ENCODE assay signal across 14 mouse cellular contexts in genomic region chr19:6955424-6955823, GRCm38 (mm10). TPM values are rescaled to one million over a fixed set of nuclear protein-coding genes. Genes with fewer than 3 reads are reported as not detected.
DNase-seq lines count a peak whose midpoint lies in the region; ATAC-seq lines count a peak whose summit lies in the region.
"Had no signal": no experiment of that assay in that cellular context is flagged by ENCODE, and none has a peak within 500 bp of the region (broad histone marks: within the 10 kb centered on the region; RNA-seq: fewer than 3 reads in every experiment).

No protein-coding gene starts in this region.

- H3K9me3 ChIP-seq in midbrain, embryonic 10.5 days (replicated peaks), result no peaks in the 10 kb centered on the region
- no peaks in the 10 kb centered on the region for H3K9me3 ChIP-seq in midbrain, embryonic 11.5 days (ENCODE audit: control insufficient read depth, low read length)
- no peaks in the 10 kb centered on the region for H3K9me3 ChIP-seq in heart, embryonic 16.5 days (replicated peaks; ENCODE audit: control insufficient read depth, low read length)
- H3K9me3 ChIP-seq: embryonic facial prominence, embryonic 13.5 days; liver, embryonic 13.5 days had no signal

- intact Hi-C loops in heart, postnatal 25 days (cut with DNase I), result loop anchor here (2.0 kb wide), 1 partner anchor 13 kb away; no protein-coding TSS in a partner anchor

- no peak overlapping the region for H3K9ac ChIP-seq in midbrain, embryonic 11.5 days (ENCODE audit: low read length)
- H3K9ac ChIP-seq in heart, embryonic 16.5 days (ENCODE audit: low read length), result peak overlapping the region; percentile 41; the same call in 1 of the 2 replicates
- H3K9ac ChIP-seq: embryonic facial prominence, embryonic 13.5 days; liver, embryonic 13.5 days had no signal

- H3K36me3 ChIP-seq in midbrain, embryonic 10.5 days, result peaks cover 62% of the 10 kb centered on the region
- no peaks in the 10 kb centered on the region for H3K36me3 ChIP-seq in midbrain, embryonic 11.5 days (ENCODE audit: control insufficient read depth, insufficient read depth, low read length)
- H3K36me3 ChIP-seq in heart, embryonic 16.5 days (ENCODE audit: control insufficient read depth, insufficient read depth), result peaks cover 30% of the 10 kb centered on the region

- no peaks in the 10 kb centered on the region for H3K27me3 ChIP-seq in midbrain, embryonic 10.5 days (ENCODE audit: low read depth, poor library complexity, severe bottlenecking)
- H3K27me3 ChIP-seq in midbrain, embryonic 11.5 days (ENCODE audit: control insufficient read depth, insufficient read depth, low read length), result no peaks in the 10 kb centered on the region
- H3K27me3 ChIP-seq in heart, embryonic 16.5 days (ENCODE audit: control insufficient read depth, insufficient read depth, low read length), result no peaks in the 10 kb centered on the region
- H3K27me3 ChIP-seq: embryonic facial prominence, embryonic 13.5 days; liver, embryonic 13.5 days had no signal

- peaks cover 20% of the 10 kb centered on the region for H3K4me1 ChIP-seq in midbrain, embryonic 10.5 days
- H3K4me1 ChIP-seq in midbrain, embryonic 11.5 days (ENCODE audit: control insufficient read depth, insufficient read depth, low read length), result peaks cover 11% of the 10 kb centered on the region
- peaks cover 37% of the 10 kb centered on the region for H3K4me1 ChIP-seq in heart, embryonic 16.5 days (ENCODE audit: control insufficient read depth, insufficient read depth, low read length)

- no peak for ATAC-seq in midbrain, embryonic 11.5 days (ENCODE audit: low FRiP score)
- ATAC-seq in heart, embryonic 16.5 days (replicated peaks; ENCODE audit: extremely low read depth, insufficient read depth, low FRiP score), result peak; percentile 8; the same call in 1 of the 2 replicates

- H3K27ac ChIP-seq in midbrain, embryonic 10.5 days (replicated peaks), result 0 out of 2 replicates have a peak overlapping the region, but pooled peaks have one; percentile 4
- H3K27ac ChIP-seq in midbrain, embryonic 11.5 days (ENCODE audit: low read depth, low read length), result no peak overlapping the region
- peak overlapping the region; percentile 36; the same call in 1 of the 2 replicates for H3K27ac ChIP-seq in heart, embryonic 16.5 days (ENCODE audit: low read length)
- H3K27ac ChIP-seq: embryonic facial prominence, embryonic 13.5 days; layer of hippocampus, adult 2 months; liver, embryonic 13.5 days had no signal

- no peak overlapping the region for H3K4me3 ChIP-seq in midbrain, embryonic 10.5 days
- H3K4me3 ChIP-seq in midbrain, embryonic 11.5 days (ENCODE audit: low read depth, low read length), result no peak overlapping the region
- no peak overlapping the region for H3K4me3 ChIP-seq in heart, embryonic 16.5 days (ENCODE audit: low read length)
- H3K4me3 ChIP-seq: embryonic facial prominence, embryonic 13.5 days; layer of hippocampus, adult 2 months; liver, embryonic 13.5 days had no signal

- DNase-seq in heart, adult 11 months, result peak; percentile 97
- DNase-seq in heart, postnatal 25 days (ENCODE audit: low spot score), result no peak
- no peak for DNase-seq in midbrain, embryonic 10.5 days (ENCODE audit: low spot score)
- no peak for DNase-seq in midbrain, embryonic 11.5 days (ENCODE audit: low spot score, missing footprints)
- DNase-seq in embryo, embryonic 10.5 days (ENCODE audit: low spot score), result no peak
- no peak for DNase-seq in left cerebral cortex, adult 11 months (ENCODE audit: low spot score)
- DNase-seq: gastrocnemius, postnatal 10 days; liver, embryonic 13.5 days; spleen, adult 18-20 months had no signal

- 85% methylated on average over 7 of the region's 7 CpGs for WGBS in midbrain, embryonic 10.5 days
- WGBS in midbrain, embryonic 11.5 days, result 88% methylated on average over 7 of the region's 7 CpGs
- 52% methylated on average over 7 of the region's 7 CpGs for WGBS in heart, embryonic 16.5 days

- no peak overlapping the region for H3K4me2 ChIP-seq in midbrain, embryonic 11.5 days
- no peak overlapping the region for H3K4me2 ChIP-seq in heart, embryonic 16.5 days (ENCODE audit: low read depth, low read length)
- H3K4me2 ChIP-seq: embryonic facial prominence, embryonic 13.5 days; liver, embryonic 13.5 days had no signal

RNA-seq across cellular contexts. Expression of gene Gpr137, which starts 13.1 kb away (rescaled TPM):
- 10 to 100 TPM; 35.0 to 38.8 TPM for total RNA-seq in heart, postnatal 25 days (2021)
- polyA plus RNA-seq in midbrain, embryonic 10.5 days (2016; fragmentation: Nextera tagmentation; extraction: Ambion mirVana), result 29.5 and 33.9 TPM in 2 replicates
- 28.0 and 32.0 TPM in 2 replicates for polyA plus RNA-seq in midbrain, embryonic 11.5 days (2014; fragmentation: Nextera tagmentation; extraction: Ambion mirVana)
- polyA plus RNA-seq in heart, embryonic 16.5 days (2015; fragmentation: Nextera tagmentation; extraction: Ambion mirVana), result 20.8 and 22.3 TPM in 2 replicates

RNA-seq across cellular contexts. Expression of gene Bad, which starts 13.8 kb away (rescaled TPM):
- 10 to 100 TPM; 24.4 to 27.3 TPM for total RNA-seq in heart, postnatal 25 days (2021)
- polyA plus RNA-seq in midbrain, embryonic 10.5 days (2016; fragmentation: Nextera tagmentation; extraction: Ambion mirVana), result 66.6 and 69.8 TPM in 2 replicates
- polyA plus RNA-seq in midbrain, embryonic 11.5 days (2014; fragmentation: Nextera tagmentation; extraction: Ambion mirVana), result 53.7 and 55.9 TPM in 2 replicates
- 58.4 and 59.2 TPM in 2 replicates for polyA plus RNA-seq in heart, embryonic 16.5 days (2015; fragmentation: Nextera tagmentation; extraction: Ambion mirVana)

RNA-seq across cellular contexts. Expression of gene Ppp1r14b, which starts 19.3 kb away (rescaled TPM):
- total RNA-seq in heart, postnatal 25 days (2021), result 100 to 1,000 TPM in 1 of 2 experiments, 10 to 100 TPM in 1; 83.5 to 112 TPM
- polyA plus RNA-seq in midbrain, embryonic 10.5 days (2016; fragmentation: Nextera tagmentation; extraction: Ambion mirVana), result 90.8 and 116 TPM in 2 replicates
- 245 and 285 TPM in 2 replicates for polyA plus RNA-seq in midbrain, embryonic 11.5 days (2014; fragmentation: Nextera tagmentation; extraction: Ambion mirVana)
- 68.9 and 104 TPM in 2 replicates for polyA plus RNA-seq in heart, embryonic 16.5 days (2015; fragmentation: Nextera tagmentation; extraction: Ambion mirVana)

RNA-seq across cellular contexts. Expression of gene Plcb3, which starts 20.8 kb away (rescaled TPM):
- 10 to 100 TPM; 15.6 to 17.7 TPM for total RNA-seq in heart, postnatal 25 days (2021)
- polyA plus RNA-seq in midbrain, embryonic 10.5 days (2016; fragmentation: Nextera tagmentation; extraction: Ambion mirVana), result 22.4 and 23.7 TPM in 2 replicates
- polyA plus RNA-seq in midbrain, embryonic 11.5 days (2014; fragmentation: Nextera tagmentation; extraction: Ambion mirVana), result 13.0 and 14.2 TPM in 2 replicates
- polyA plus RNA-seq in heart, embryonic 16.5 days (2015; fragmentation: Nextera tagmentation; extraction: Ambion mirVana), result 16.8 and 21.1 TPM in 2 replicates

RNA-seq across cellular contexts. Expression of gene Kcnk4, which starts 21.1 kb away (rescaled TPM):
- under 1 TPM; 0.20 to 0.36 TPM for total RNA-seq in heart, postnatal 25 days (2021)
- polyA plus RNA-seq in midbrain, embryonic 10.5 days (2016; fragmentation: Nextera tagmentation; extraction: Ambion mirVana), result 0.11 TPM in 1 of 2 replicates, not detected in the other
- polyA plus RNA-seq in midbrain, embryonic 11.5 days (2014; fragmentation: Nextera tagmentation; extraction: Ambion mirVana), result not detected in 2 replicates
- polyA plus RNA-seq in heart, embryonic 16.5 days (2015; fragmentation: Nextera tagmentation; extraction: Ambion mirVana), result 0.50 and 0.95 TPM in 2 replicates
- total RNA-seq: common myeloid progenitor, adult 5-6 weeks; gastrocnemius, postnatal 10 days; megakaryocyte progenitor cell, adult 5-6 weeks had no signal
- polyA plus RNA-seq: liver, embryonic 13.5 days had no signal
